In the genomic region with DNA sequence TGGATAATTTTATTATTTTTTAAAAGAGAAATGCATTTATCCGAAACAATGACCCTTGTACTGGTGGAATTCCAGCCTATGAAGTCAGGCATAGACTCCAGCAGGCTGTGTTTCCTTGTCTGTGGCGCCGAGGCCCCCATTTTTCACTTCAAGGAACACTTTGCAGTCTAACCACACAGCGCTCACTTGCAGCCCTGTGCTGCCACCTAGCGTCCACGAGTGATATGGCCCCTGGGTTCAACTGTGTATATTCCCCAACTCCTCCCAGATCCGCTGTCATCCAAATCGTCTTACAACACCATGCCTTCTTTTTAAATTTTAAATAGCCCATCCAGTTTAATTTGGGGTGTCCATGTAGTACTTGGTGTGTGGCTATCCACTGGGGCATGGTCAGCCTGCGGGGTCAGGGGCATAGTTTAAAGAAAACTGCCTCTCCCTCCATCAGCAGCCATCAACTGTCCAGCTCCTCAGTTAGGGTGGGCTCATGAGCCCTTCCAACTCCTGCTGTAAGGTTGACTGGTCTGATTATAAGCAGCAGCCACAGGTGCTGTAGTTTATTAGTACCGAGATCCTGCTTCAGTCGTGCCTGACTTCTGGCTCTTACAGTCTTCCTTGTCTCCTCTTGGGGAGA, we compare ENCODE assay signal across 8 mouse cellular contexts. TPM values are rescaled to one million over a fixed set of nuclear protein-coding genes. Genes with fewer than 3 reads are reported as not detected.
DNase-seq lines count a peak whose midpoint lies in the region; ATAC-seq and TF ChIP-seq lines count a peak whose summit lies in the region.

No protein-coding gene starts in this region.

- H3K9ac ChIP-seq in hindbrain, postnatal 0 days (replicated peaks; ENCODE audit: low read length), result no peak overlapping the region

- no peak overlapping the region for H3K27ac ChIP-seq in gastrocnemius, adult 2 months
- no peak overlapping the region for H3K27ac ChIP-seq in hindbrain, postnatal 0 days

- TF ChIP-seq CTCF in gastrocnemius, adult 2 months (IDR thresholded peaks at IDR 0.05), result peak; percentile 99
- TF ChIP-seq CTCF in hindbrain, postnatal 0 days (IDR thresholded peaks at IDR 0.05; ENCODE audit: low read depth), result peak; percentile 98

- no peaks in the 10 kb centered on the region for H3K27me3 ChIP-seq in hindbrain, postnatal 0 days (ENCODE audit: insufficient read depth, low read length)

- intact Hi-C loops in gastrocnemius, adult 2 months (cut with DNase I), result loop anchor here (1.0 to 2.0 kb wide), 3 partner anchors 59 to 239 kb away; no protein-coding TSS in a partner anchor

- H3K9me3 ChIP-seq in hindbrain, postnatal 0 days (ENCODE audit: low read length), result no peaks in the 10 kb centered on the region

- H3K4me3 ChIP-seq in gastrocnemius, adult 2 months, result no peak overlapping the region
- no peak overlapping the region for H3K4me3 ChIP-seq in hindbrain, postnatal 0 days (ENCODE audit: low read length)

- 7% methylated on average over 11 of the region's 11 CpGs for WGBS in hindbrain, postnatal 0 days

- peak; percentile 53 for DNase-seq in WW6 (ENCODE audit: low read depth, low spot score)
- DNase-seq in cerebellum, postnatal 4 days (ENCODE audit: low spot score in 2 of 2), result peak; percentile 89 to 92
- peak; percentile 84 for DNase-seq in gastrocnemius, adult 2 months
- peak; percentile 95 for DNase-seq in hindbrain, postnatal 0 days (ENCODE audit: low spot score)
- peak; percentile 87 to 93 for DNase-seq in left cerebral cortex, adult 18-20 months (ENCODE audit: low spot score in 2 of 2)
- DNase-seq in lung, postnatal 4 days, result peak; percentile 86 to 91
- DNase-seq in retina, postnatal 7 days (ENCODE audit: low read depth, low spot score), result peak; percentile 82
- DNase-seq in urinary bladder, adult 2 months (ENCODE audit: low spot score), result peak; percentile 76

- ATAC-seq in hindbrain, postnatal 0 days, result peak; percentile 92

- H3K4me2 ChIP-seq in hindbrain, postnatal 0 days (ENCODE audit: low read depth, low read length), result 0 out of 2 replicates have a peak overlapping the region, but pooled peaks have one; percentile 6

- no peaks in the 10 kb centered on the region for H3K4me1 ChIP-seq in hindbrain, postnatal 0 days (ENCODE audit: insufficient read depth, low read length)

- H3K36me3 ChIP-seq in hindbrain, postnatal 0 days (ENCODE audit: insufficient read depth, low read length), result no peaks in the 10 kb centered on the region

RNA-seq across cellular contexts. Expression of gene Adgre1, which starts 22.7 kb away (rescaled TPM):
- 1 to 10 TPM; 2.4 to 3.2 TPM for total RNA-seq in gastrocnemius, adult 2 months (2021)
- 6.8 and 16.1 TPM in 2 replicates for total RNA-seq in hindbrain, postnatal 0 days (2014; rRNA removed)
- 4.2 and 5.0 TPM in 2 replicates for polyA plus RNA-seq in hindbrain, postnatal 0 days (2015; fragmentation: Nextera tagmentation; extraction: Ambion mirVana)
- total RNA-seq in left cerebral cortex, adult 18-20 months (2021), result 1 to 10 TPM; 4.8 to 7.4 TPM
- polyA plus RNA-seq in urinary bladder, adult 2 months (2012; rRNA removed), result 15.9 and 18.6 TPM in 2 replicates

RNA-seq across cellular contexts. Expression of gene Vav1, which starts 56.9 kb away (rescaled TPM):
- total RNA-seq in gastrocnemius, adult 2 months (2021), result under 1 TPM; 0.46 to 0.56 TPM
- 2.2 and 2.5 TPM in 2 replicates for total RNA-seq in hindbrain, postnatal 0 days (2014; rRNA removed)
- polyA plus RNA-seq in hindbrain, postnatal 0 days (2015; fragmentation: Nextera tagmentation; extraction: Ambion mirVana), result 1.9 and 2.5 TPM in 2 replicates
- total RNA-seq in left cerebral cortex, adult 18-20 months (2021), result 1 to 10 TPM; 2.9 to 3.1 TPM
- 3.5 and 3.9 TPM in 2 replicates for polyA plus RNA-seq in urinary bladder, adult 2 months (2012; rRNA removed)
